Mouse (Mus musculus) testis, adult 10 weeks (tissue): Measurements from ENCODE around the gene Mixl1. TPM values are rescaled to one million over a fixed set of nuclear protein-coding genes. Genes with fewer than 3 reads are reported as not detected.

Experiments used
- polyA plus RNA-seq: library from polyadenylated mRNA; stranded (reverse); fragments of 350-450 nt; fragmentation: Illumina TruSeq; extraction: RNeasy Lipid Tissue Mini Kit (QIAGEN cat#74804); gene quantifications from one replicate; pipeline ENCODE4 v1.2.3, GENCODE M21; 2014; ENCODE audit warnings: low read depth, low replicate concordance

Gene Mixl1
- not detected for polyA plus RNA-seq

GRCm38 (mm10) chr1:180696626-180697352 lies at the start of gene Mixl1:
Gene Mixl1 (minus strand): TSS chr1:180697034.

GRCm38 (mm10) chr1:180725704-180726179 lies 28.9 kb upstream of the Mixl1 start, which contains the start of gene Acbd3:
Gene Acbd3 (plus strand): TSS chr1:180726043.

Other genes starting within 250 kb of the Mixl1 start
- gene Stum, start 213.5 kb downstream of the Mixl1 start, polyA plus RNA-seq, result 0.15 TPM
- 24.0 TPM for gene Parp1, start 128.1 kb downstream of the Mixl1 start, polyA plus RNA-seq
- 40.4 TPM for gene Lin9, start 55.9 kb downstream of the Mixl1 start, polyA plus RNA-seq
- gene Acbd3, start 29.0 kb upstream of the Mixl1 start, polyA plus RNA-seq, result 47.7 TPM
- gene H3f3a, start 116.9 kb upstream of the Mixl1 start, polyA plus RNA-seq, result 861 TPM
- 12.2 TPM for gene Sde2, start 154.1 kb upstream of the Mixl1 start, polyA plus RNA-seq
- 0.13 TPM for gene Lefty2, start 196.1 kb upstream of the Mixl1 start, polyA plus RNA-seq
- 0.36 TPM for gene Pycr2, start 207.3 kb upstream of the Mixl1 start, polyA plus RNA-seq
- gene Lefty1, start 238.0 kb upstream of the Mixl1 start, polyA plus RNA-seq, result 0.13 TPM
- 0.78 TPM for gene Tmem63a, start 245.3 kb upstream of the Mixl1 start, polyA plus RNA-seq